Mouse (Mus musculus) adrenal gland, postnatal 4 days (tissue): ENCODE measurements around the gene C5ar1. TPM values are rescaled to one million over a fixed set of nuclear protein-coding genes. Genes with fewer than 3 reads are reported as not detected.
A peak's percentile ranks its signal among the peaks of the same experiment; 100 is the strongest.
"Not testable (repeated sequence)": the region's sequence is repeated elsewhere in the genome, so short reads cannot be mapped to it uniquely, and the experiment has no call there.

Source experiments
- DNase-seq, 2 experiments: peaks; one replicate each; pipeline ENCODE4 v3.0.0; 2021 to 2022; ENCODE audit warnings: low spot score in 2 of 2, mixed read lengths in 2 of 2
- total RNA-seq, 2 experiments: library from RNA; stranded (reverse); gene quantifications; 2 replicates each; pipeline ENCODE4 v1.2.3; 2021

Gene C5ar1
- total RNA-seq, 2 experiments from 2014 or later = 4.8 to 6.2 TPM

GRCm38 (mm10) chr7:16274922-16275890 is 15.9 kb upstream of the C5ar1 start:
- DNase-seq = no peak

GRCm38 (mm10) chr7:16273766-16274140 is 14.4 kb upstream of the C5ar1 start:
- DNase-seq = peak; percentile 44 to 60

DNA sequence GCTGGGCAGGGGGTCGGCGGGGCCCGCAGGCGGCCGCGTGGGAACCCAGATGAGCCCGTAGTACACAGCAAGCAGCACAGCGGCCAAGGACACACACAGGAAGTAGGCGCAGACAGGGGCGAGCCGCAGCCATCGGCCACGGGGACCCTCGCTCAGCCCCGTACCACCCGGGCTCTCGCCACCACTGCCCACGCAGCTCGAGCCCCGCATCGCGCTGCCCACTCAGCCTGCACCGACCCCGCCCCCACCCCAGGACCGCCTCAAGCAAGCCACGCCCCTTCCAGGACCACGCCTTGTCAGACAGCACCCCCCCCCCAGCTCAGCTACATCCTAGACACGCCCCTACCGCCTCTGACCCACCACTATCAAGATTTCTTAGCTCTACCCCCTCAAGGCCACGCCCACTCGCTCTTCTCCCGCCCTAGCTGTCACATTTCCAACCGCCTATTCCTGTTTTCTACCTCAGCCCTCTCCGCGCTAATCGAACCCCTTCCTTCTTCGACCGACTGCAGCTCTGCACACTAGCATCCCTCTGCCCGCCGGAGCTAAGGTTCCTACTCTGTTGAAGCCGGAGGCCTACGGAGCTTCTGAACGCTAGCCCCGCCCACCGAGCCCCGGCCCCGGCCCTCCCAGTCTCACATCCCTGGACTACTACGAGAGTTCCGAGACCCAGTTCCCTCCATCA is 13.9 kb upstream of the C5ar1 start, which contains the start of gene Inafm1:
Gene Inafm1 (minus strand): TSS at position 537 of the 685 bp plus-strand sequence.
- DNase-seq = peak; percentile 54 to 78

DNA sequence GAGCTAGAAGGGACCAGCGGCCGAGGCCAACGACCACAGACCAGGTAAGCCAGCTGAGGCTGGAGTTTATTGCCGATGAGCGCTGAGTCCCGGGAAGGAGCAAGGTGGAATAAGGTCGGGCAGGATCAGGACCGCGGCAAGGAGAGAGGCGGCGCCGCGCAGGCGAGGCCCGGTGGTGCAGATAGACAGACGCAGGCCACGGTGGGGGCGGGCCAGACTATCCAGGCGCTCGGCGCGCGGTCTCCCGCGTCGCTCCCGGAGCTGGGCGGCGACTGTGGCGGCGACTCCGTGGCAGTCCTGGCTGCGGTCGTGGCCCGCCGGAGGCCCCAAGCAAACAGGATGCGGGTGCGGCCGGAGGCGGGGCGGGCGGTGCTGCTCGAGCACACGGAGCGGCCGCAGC is 13.3 kb upstream of the C5ar1 start:
- peak in 1 of 2 experiments; percentile 58 for DNase-seq

GRCm38 (mm10) chr7:16271139-16271538 is 11.8 kb upstream of the C5ar1 start:
- DNase-seq = no peak

GRCm38 (mm10) chr7:16266593-16266992 is 7.3 kb upstream of the C5ar1 start:
- DNase-seq = not testable (repeated sequence)

DNA sequence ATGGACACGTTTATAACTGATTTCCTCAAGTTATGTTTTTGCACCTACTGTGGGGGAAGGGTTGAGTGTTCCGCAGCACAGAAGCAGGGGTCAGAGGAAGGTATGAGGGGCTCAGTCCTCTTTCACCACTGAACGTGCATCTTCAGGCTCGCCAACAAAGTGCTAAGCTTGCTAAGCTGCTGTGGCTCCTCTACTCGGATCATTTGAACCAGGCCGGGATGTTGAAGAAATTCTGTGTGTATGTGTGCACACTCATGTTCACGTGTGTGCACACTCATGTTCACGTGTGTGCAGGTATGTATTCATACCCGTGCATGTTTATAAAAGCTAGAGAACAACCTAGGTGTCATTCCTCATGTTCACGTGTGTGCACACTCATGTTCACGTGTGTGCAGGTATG is 6.5 kb upstream of the C5ar1 start:
- no peak for DNase-seq

DNA sequence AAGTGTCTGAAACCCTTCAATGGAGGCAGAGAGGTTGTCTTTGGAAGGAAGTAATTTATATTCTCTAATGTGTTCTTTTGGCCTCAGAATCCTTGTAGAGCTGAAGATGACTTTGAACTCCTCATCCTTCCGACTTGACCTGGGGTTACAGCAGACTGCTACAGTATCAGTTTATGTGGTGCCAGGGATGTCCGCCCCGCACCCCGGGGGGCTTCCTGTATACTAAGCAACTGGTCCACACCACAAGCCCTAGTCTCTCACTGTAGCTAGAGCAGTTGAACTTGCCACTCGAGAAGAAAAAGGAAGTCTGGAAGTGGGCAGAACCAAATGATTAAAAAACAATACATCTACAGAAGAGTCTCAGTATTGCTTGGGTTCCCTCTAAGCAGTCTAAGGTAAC is 4.5 kb upstream of the C5ar1 start:
- no peak for DNase-seq

GRCm38 (mm10) chr7:16263015-16263787 is 3.9 kb upstream of the C5ar1 start:
- DNase-seq = peak in 1 of 2 experiments; percentile 54

DNA sequence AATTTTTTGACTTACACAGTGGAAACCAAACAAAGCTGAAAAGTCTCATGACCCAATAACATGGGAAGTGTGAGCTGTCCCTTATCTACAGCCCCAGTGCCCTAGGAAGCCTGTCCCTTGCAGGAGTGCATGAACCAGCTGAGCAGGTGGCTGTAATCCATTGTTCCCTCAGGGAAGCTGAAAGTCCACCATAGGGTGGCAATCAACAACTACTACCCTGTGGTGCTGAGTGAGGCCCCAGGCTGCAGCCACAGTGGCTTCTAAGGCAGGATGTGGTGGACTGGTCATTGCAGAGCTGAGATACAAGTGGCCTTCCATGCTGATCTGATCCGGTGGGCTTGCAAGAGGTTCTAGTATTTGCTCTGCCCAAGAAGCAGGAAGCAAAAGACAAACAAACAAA is 1.8 kb upstream of the C5ar1 start:
- DNase-seq = no peak

DNA sequence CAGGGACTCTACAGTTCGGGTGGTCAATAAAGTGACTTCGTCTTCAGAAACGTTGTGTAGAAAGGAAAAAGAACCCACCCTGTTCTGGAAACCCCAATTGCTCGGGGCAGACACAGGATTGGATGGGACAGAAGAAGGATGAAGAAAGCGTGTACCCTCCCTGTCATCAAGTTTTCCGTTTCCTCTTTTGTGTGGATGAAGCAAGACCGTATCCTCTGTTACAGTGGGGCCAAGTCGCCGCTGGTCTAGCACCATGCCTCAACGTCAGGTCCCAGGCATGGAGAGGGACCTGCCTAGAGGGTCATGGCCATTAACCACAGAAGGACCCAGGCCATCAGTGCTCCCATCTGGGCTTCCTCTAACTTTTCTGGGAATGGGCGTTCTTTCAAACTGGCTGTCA is 1.5 kb downstream of the C5ar1 start:
- no peak for DNase-seq

DNA sequence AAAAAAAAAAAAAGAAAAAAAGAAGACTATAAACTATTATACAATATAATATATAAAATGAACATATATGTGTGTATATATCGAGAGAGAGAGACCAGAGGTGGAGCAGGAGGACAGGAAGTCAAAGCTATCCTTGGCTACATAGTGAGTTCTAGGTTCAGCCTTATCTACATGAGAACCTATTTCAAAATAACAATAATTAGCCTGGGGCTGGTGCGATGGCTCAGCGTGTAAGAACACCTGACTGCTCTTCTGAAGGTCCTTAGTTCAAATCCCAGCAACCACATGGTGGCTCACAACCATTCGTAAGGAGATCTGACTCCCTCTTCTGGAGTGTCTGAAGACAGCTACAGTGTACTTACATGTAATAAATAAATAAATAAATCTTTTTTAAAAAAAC is 3.4 kb downstream of the C5ar1 start:
- not testable (repeated sequence) for DNase-seq

DNA sequence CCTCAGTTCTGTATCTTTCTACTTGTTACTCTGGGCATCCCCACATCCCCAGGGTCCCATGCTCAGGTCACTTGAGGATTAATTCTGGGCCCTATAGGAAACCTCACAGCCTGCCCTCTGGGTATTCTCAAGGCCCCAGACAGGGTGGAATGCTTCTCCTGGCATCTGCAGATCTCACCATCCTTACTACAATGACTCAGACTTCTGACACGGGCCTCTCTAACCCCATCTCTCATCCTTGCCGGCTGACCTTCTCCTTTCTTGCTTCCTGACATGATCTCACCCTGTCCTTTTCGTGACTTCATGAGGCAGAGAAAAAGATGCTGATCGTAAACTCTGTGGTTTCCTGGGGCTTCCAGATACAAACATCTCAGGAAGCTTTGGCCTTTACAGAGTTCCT is 5.1 kb downstream of the C5ar1 start:
- DNase-seq = no peak

DNA sequence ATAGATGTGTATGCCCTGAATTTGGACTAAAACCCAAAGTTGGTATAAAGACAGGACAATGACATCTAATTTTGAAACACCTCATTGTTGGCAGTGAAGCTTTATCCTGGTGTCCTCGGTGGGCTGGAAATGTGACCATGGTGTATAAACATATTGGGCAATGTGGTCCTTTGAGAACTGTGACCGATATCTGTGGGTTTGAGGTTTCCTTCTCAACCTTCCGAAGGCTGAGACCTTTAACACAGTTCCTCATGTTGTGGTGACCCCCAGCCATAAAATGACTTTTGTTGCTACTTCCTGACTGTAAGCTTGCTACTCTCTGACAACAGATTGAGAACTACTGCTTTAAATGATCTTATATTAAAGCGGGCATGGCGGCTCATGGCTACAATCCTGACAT is 8.7 kb downstream of the C5ar1 start:
- no peak for DNase-seq

DNA sequence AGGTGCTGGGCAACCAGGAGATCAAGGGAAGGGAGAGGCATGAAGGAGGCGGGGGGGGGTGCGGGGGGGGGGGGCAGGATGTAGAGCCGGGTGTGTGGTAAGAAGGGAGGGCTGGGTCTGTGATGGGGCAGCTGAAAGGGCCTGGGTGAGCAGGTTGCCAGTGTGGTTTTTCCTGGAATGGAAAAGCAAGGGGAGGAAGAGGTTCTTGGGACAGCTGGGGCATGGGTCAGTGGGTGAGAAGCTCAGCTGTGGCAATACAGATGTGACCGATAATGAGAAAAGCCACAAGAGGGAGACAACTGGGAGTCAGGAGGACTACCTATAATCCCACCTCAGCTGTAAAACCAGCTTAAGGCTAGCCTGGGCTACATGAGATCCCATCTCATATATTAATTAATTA is 13.4 kb downstream of the C5ar1 start:
- no peak for DNase-seq

GRCm38 (mm10) chr7:16244067-16244466 is 15.3 kb downstream of the C5ar1 start, which contains the start of gene C5ar2:
C5ar2 (minus strand) TSS chr7:16244154.
- no peak for DNase-seq

- no peak for DNase-seq
Measured at GRCm38 (mm10) chr7:16242198-16242597, 17.1 kb downstream of the C5ar1 start.

GRCm38 (mm10) chr7:16241787-16242186 is 17.6 kb downstream of the C5ar1 start:
- no peak for DNase-seq

- DNase-seq = no peak
Measured at GRCm38 (mm10) chr7:16240978-16241303, 18.4 kb downstream of the C5ar1 start.

DNA sequence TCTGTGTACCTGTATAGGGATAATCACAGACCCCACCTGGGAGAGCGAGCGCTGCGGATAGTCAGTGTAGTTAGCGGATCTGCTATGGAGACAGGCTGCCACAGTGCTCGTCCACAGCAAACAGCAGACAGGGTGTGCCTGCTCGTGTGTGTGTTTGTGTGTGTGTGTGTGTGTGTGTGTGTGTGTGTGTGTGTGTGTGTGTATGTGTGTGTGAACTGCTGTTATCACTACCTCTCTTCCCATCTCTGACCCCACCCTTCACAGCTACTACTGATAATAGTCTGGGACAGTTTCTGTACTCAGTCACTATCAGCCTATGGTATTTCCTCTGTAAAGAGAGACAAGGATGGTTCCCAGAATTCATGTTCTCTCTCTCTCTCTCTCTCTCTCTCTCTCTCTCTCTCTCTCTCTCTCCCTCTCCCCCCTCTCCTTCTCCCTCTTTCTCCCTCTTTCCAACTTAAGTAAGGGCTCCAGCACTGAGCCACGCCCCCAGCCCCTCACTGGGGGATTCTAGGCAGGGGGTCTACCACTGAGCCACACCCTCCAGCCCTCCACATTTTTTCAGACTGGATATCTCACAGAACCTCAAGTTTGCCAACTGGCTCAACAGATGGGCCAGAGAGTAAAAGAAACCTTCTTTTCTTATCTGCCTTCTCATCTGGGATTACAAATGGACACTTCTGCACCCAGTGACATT is 18.9 kb downstream of the C5ar1 start:
- no peak for DNase-seq

- DNase-seq = no peak
Measured at GRCm38 (mm10) chr7:16239554-16239997, 19.8 kb downstream of the C5ar1 start.
